Mouse (Mus musculus): ENCODE measurements around the gene Fpgs.

The Fpgs gene

DNA sequence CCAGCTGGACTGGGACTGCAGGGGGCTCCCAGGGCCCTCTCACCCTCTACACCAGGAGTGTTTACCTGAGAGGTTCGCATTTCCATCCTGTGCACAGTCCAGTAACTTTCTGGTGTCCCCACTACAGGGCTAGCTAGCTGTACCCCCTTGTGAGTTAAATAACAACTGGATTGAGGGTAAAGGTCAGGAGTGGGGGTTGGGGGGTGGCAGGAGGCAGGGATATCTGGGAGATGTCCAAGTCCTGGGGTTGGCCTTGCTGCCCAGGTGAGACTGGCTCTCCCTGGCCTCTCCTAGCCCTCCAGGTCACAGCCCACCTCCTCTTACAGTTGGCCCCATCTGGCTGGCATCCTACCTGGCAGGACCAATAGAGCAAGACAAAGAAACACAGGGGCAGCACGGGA, at the start of gene Fpgs:
Gene Fpgs (minus strand): TSS at position 125 of the 401 bp plus-strand sequence.
- DNase-seq (ENCODE audit: low spot score in 2 of 2), result no peak

DNA sequence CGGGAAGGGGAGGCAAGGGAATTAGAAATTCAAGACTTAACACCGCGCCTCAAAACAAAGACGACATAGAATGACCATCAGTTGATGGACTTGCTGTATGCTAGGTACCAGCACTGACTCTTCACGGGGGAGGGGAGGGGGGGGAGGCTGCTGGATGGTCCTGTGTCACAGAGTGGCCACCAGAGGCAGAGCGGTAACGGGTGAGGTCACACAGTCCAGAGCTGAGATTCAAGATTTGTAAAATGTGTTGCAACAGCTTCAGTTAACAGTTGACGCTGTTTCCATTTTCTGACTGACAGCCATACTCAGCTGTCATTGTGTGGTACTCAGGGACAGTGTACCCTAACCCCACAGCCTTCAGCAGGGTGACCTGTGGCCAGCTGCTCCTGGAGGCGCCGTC, 48.2 kb upstream of the Fpgs start:
- no peak for DNase-seq (ENCODE audit: low spot score in 2 of 2)

GRCm38 (mm10) chr2:32751665-32752033, 47.7 kb upstream of the Fpgs start:
- no peak for DNase-seq (ENCODE audit: low spot score in 2 of 2)

DNA sequence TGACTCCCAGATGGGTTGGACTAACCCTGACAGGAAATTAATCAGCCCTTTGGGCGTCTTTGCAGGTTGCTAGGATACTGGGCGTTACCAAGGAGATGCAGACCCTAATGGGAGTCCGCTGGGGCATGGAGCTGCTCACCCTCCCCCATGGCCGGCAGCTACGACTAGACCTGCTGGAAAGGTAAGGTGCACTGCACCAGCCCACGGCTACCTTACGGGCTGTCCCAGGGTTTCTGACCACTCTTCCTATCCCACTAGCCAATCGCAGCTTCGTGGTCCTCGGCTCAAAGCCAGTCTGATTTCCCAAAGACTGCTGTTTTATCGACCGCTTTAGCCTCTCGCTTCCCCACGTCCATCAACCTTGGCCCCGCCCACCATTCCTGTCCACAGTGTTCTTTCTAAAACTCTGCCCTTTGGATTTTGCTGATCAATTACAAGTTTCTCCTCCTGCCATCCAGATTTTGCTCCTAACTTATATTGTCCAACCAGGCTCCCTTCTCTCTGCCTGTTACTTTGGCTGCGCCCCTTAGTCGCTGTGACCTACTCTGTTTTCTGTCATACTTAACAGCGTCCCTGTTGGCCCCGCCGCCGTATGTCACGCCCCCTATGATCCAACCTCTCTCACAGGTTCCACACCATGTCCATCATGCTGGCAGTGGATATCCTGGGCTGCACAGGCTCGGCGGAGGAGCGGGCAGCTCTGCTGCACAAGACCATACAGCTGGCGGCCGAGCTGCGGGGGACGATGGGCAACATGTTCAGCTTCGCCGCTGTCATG, 47.1 kb upstream of the Fpgs start:
- peak; percentile 67 to 68 for DNase-seq (ENCODE audit: low spot score in 2 of 2)

DNA sequence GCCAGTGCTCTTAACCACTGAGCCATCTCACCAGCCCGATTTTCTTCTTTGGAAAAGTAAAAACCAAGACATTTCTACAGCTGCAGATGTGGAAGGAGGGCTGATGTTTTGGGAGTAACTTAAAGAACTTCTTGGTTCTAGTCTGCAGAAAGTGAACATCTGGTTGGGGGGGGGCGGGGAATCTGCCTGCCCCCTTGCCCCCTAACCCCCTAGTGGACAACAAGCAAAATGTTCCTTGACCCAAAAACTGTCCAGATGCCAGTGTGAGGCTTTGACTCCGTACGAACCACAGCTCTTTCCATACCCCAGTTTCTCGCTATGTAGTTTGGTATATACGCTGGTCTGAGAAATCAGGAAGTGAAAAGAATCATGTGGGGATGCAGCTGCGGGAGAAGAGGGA, 46.3 kb upstream of the Fpgs start:
- DNase-seq (ENCODE audit: low spot score in 2 of 2), result no peak

DNA sequence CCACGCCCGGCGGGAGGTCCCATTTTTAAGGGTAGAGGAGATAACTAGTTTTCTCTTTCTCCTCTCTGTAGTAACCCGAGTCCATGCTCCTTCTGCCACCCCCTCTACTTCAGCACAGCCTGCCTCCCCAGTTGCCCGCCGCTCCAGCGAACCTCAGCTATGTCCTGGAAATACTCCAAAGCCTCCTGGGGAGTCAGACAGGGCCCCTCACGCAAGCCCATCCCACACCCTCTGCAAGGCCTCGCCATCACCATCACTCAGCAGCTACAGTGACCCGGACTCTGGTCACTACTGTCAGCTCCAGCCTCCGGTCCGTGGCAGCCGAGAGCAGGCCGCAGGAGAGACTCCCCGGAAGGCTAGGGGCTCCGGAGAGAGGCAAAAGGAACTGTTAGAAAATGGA, 45.1 kb upstream of the Fpgs start:
- DNase-seq (ENCODE audit: low spot score in 2 of 2), result no peak

DNA sequence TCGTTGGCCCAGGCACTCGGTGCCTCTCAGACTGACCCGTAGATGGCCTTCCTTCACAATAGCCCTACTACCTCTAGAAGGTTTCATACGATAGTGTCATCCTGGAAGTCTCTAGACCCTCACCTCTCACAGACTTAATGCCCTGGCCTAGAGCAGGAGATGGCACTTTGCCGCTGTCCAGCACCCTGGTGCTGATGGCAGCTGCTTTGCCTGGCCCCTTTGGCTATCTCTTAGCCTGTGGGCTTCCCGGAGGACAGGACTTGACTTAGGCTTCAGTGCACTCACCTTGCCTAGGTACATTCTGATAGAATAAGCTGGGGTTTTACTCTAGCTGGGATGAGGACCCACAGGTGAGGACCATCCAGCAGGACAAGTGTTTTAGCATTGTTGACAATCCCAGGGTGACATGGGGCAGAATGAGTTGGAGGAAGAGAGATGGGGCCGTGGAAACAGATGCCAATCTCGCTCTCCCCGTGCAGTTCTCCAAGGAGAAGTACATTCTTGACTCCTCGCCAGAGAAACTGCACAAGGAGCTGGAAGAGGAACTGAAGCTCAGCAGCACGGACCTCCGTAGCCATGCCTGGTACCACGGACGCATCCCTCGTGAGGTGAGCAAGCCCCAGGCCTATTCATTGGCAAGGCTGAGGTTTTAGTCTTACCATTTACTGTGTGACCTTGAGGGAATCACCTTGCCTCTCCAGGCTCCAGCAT, 40.5 kb upstream of the Fpgs start:
- no peak for DNase-seq (ENCODE audit: low spot score in 2 of 2)

- no peak for DNase-seq (ENCODE audit: low spot score in 2 of 2)
Measured at GRCm38 (mm10) chr2:32742173-32742531, 38.2 kb upstream of the Fpgs start.

DNA sequence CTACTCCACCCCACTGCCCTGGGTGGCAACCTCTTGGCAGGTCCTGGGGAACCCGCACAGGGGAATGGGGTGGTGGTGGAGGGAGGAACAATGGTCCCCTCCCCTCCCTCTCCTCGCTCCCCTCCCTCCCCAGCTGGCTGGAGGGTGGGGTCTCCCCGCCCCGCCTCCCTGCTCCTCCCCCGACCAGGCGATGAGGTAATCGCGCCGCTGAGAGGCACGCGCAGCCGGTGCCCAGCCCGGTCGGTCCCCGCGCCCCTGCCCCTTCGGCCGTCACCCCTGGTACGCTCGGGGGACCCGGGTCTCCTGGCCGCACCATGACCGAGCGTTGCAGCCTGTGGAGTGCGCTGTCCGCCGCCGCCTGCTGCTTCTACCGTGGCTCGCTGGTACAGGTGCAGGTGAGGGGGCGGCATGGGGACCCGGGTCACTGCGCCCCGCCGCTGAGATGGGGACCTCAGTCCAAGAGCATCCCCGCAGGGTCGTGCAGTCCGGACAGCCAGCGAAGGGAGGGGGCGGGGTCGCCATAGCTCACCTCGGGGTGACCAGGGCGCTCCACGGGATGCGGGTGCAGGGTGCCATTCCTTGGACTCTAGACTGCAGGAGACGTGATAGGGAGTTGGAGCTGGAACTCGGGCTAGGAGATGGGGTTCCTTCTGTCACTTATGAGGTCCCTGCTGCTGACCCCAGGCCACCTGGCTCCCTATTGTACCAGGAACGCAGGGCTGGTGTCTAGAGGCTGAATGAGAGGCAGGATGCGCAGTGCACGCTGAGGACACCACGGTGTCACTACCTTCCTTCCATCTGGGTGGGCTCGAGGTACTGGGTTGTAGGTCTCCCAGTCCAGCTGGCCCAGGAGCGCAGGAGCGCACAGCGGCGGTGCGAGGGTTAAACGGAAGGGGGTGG, 37.6 kb upstream of the Fpgs start:
- DNase-seq (ENCODE audit: low spot score in 2 of 2), result no peak

DNA sequence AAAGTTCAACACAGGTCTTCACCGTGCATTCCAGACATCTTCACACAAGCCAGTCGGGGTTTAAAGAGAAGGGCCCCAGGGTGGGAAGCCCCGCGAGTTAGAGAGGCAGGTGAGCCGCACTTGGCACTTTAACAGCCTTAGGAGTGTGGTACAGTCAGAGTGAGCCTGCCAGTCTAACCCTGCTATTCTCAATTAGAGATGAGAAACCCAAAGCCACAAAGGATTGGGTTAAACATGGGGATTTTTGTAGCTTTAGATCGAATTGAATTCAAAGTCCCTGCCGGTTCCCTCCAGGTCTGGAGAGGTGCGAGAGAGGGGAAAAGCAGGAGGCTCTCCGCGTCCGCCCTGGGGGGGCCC, 36.9 kb upstream of the Fpgs start, which contains the start of gene 6330409D20Rik:
Gene 6330409D20Rik (minus strand): TSS at position 101 of the 357 bp plus-strand sequence.
- DNase-seq (ENCODE audit: low spot score in 2 of 2), result no peak

- no peak for DNase-seq (ENCODE audit: low spot score in 2 of 2)
Measured at GRCm38 (mm10) chr2:32739311-32739710, 35.4 kb upstream of the Fpgs start.

DNA sequence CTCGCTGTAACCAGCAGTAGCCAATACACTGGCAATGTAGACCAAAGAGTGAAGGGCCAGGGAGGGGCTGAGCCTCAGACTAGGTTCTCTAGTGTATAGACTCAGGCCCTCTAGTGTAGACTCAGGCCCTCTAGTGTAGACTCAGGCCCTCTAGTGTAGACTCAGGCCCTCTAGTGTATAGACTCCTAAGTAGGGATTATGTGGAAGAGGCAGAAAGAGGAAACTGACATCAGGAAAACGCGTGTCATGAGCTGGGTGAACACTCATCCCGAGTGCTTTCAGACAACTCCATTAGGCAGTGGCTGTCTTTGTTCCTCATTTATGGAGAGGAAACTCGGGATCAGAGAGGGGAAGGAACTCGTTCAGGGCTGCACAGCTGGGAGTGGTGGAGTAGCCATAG, 33.1 kb upstream of the Fpgs start:
- no peak for DNase-seq (ENCODE audit: low spot score in 2 of 2)

GRCm38 (mm10) chr2:32736306-32736829, 32.4 kb upstream of the Fpgs start:
- DNase-seq (ENCODE audit: low spot score in 2 of 2), result no peak

GRCm38 (mm10) chr2:32734933-32735332, 31.0 kb upstream of the Fpgs start:
- DNase-seq (ENCODE audit: low spot score in 2 of 2), result no peak

- DNase-seq (ENCODE audit: low spot score in 2 of 2), result no peak
Measured at GRCm38 (mm10) chr2:32734480-32734879, 30.5 kb upstream of the Fpgs start.

GRCm38 (mm10) chr2:32732695-32733094, 28.8 kb upstream of the Fpgs start:
- DNase-seq (ENCODE audit: low spot score in 2 of 2), result no peak

DNA sequence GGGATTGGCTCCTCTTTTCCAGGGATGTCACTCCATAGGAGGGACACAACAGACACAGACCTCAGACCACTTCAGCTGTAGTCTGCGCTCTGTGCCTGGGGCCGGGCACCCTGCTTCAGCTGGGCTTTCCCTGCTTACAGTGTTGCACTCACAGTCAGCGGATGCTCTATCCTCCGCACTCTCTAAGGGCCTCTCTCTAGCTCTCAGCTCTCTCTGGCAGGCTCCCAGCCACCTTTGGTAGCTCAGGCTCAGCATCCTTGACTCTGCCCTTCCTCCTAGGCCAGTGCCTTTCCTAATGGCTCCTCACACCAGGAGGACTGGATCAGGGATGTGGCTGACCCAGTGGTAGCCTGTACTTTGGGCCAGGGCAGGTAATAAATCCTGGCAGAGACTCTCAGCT, 28.0 kb upstream of the Fpgs start:
- no peak for DNase-seq (ENCODE audit: low spot score in 2 of 2)

GRCm38 (mm10) chr2:32730854-32731253, 26.9 kb upstream of the Fpgs start:
- no peak for DNase-seq (ENCODE audit: low spot score in 2 of 2)

DNA sequence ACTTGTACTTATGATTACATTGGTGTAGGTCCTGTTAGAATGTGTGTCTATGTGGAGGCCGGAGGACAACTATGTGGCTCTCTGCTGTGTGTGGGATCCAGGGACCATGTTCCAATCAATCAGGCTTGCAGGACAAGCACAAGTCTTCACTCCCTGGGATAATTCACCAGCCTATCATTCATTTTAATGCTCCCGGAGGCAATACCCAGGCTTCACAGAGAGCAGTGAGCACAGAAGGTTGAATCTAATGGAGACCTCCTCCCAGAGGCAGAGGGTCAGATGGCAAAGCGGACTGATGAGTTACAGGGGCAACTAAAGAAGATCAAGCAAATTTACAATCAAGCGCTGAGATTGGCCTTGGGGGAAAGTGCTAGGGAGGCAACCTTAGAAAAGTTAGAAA, 25.6 kb upstream of the Fpgs start:
- DNase-seq (ENCODE audit: low spot score in 2 of 2), result no peak

GRCm38 (mm10) chr2:32728463-32728862, 24.5 kb upstream of the Fpgs start:
- DNase-seq (ENCODE audit: low spot score in 2 of 2), result no peak

GRCm38 (mm10) chr2:32727435-32727834, 23.5 kb upstream of the Fpgs start:
- DNase-seq (ENCODE audit: low spot score in 2 of 2), result peak; percentile 86 to 91
